Mouse (Mus musculus) cerebellum, adult 18-20 months (tissue): ENCODE measurements around the gene Zfp664.
A peak's percentile ranks its signal among the peaks of the same experiment; 100 is the strongest.

Experiments
- DNase-seq, 2 experiments: peaks; one replicate each; pipeline ENCODE4 v3.0.0; 2021

The Zfp664 gene

GRCm38 (mm10) chr5:124930055-124930439 is 67.6 kb downstream of the Zfp664 start:
- peak; percentile 58 to 66 for DNase-seq

- no peak for DNase-seq
Measured at GRCm38 (mm10) chr5:124930603-124931002, 68.1 kb downstream of the Zfp664 start.

DNA sequence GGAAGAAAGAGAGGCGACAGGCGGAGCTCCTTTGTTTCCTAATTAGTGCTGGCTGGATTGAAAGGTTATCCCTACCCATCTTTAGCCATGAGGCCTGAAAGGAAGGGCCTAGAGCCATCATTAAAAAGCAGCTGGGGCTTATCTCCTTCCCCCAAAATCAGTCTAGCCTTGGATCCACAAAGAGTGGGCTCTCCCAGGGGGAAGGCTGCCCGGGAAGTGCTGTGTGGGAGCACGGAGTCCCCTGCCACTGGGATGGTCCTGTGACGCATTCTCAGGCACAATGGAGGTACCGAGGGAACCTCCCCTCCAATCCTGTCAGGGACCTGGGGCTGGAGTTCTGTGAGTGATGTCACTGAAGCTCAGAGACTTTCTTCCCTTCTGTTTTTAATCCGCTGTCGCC is 68.6 kb downstream of the Zfp664 start:
- no peak for DNase-seq

DNA sequence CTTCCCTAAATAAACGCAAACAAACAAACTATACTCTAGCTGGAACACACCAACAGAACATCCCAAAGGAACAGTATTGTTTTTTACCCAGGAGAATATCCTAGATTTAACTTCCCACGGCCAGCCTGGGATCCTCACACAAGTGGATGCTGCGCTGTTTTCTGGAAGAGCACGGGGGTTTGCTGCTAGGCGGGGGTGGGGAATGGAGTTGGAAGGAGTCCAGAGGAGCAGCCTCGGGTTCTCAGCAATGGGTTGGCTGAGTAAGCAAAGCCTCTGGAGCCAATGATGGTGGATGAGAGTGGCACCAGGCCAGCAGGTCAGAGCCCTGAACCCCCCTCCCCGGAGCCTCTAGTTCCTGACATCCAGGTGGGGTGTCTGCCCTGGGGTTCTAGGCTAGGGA is 72.1 kb downstream of the Zfp664 start:
- DNase-seq = no peak

- DNase-seq = no peak
Measured at GRCm38 (mm10) chr5:124943181-124943792, 80.8 kb downstream of the Zfp664 start.

GRCm38 (mm10) chr5:124943793-124944383 is 81.4 kb downstream of the Zfp664 start:
- DNase-seq = peak; percentile 59 to 78

DNA sequence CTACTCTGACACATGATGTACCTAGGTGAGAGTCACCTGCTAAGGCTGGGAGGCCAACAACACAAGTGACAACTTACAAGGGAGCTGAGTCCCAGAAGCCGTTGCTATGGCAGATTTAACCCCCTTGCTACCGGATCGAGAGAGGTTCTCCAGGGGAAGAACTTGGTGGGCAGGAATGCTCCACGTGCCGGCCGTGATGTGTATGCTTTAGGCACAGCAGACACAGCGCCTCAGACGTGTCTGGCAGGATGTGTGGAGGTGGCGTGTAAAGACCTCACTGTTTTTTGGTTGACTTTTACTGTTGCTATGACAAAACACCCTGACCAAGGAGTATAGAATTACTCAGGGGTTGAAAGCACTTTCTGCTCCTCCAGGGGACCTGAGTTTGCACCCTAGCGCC is 81.9 kb downstream of the Zfp664 start:
- DNase-seq = no peak

DNA sequence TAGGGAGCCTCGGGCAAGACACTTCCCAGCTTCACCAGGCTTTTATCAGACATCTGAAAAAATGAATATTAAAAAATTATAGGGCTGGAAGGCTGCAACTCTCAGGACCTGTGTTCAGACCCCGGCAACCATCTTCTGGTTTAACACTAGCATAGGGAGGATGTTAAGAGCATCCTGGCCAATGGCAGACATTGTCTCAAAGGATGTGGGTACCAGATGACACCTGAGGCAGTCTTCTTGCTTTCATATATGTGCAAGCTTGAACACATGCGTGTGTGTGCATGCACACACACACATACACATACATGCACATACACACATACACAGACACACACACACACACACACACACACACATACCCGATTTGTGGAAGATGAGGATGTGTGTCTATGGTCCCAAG is 82.6 kb downstream of the Zfp664 start:
- no peak for DNase-seq

DNA sequence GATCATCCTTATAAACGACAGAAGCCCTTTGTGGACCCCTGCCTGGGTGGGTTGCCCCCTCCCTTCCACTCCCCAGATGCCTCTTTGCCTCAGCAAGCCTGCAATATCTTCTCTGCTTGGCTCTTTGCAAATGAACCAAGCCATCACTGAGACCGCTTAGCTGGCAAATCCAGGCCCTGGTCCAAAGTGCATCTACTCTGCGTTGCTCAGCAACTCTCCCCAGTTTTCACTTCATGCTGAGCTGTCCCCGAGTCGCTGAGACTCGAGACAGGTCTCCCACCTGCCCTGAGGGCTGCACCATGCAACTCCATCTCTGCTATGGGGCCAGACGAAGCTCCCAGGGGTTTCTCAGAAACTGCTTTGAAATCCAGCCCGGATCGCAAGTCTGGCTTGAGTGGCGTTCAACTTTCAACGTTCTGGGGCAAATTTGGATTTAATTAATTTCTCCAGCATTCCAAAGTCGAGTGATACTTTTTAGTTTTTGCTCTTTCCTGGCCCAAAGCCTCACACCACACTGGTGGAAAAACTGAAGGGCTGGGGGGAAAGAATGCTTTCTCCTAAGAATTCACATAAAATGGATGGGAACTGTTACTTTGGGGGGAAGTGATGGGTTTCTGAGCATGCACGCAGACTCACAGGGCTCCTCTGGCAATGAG is 88.3 kb downstream of the Zfp664 start:
- DNase-seq = no peak

- no peak for DNase-seq
Measured at GRCm38 (mm10) chr5:124951333-124951732, 88.8 kb downstream of the Zfp664 start.
